ENCODE assay signal across 12 mouse cellular contexts in the genomic region with DNA sequence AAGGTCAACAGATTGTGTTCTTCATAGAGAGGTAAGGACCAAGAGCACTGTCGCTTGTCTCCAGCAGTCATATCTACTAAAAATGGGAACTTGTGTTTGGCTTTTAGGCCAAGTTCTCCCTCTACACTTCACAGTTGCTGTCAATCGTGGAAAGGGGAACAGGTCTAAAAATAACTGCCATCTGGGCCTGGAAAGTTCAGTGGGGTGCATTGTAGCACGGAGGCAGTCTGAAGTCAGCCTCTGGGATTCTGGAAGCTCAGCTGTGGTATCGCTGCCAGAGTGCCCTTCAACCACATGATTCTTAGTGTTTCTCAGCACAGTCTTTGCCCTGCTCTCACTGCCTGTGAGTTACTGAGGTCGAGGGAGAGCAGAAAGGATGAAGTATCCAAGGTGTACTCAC.
DNase-seq lines count a peak whose midpoint lies in the region; ATAC-seq and TF ChIP-seq lines count a peak whose summit lies in the region.
"Had no signal": no experiment of that assay in that cellular context is flagged by ENCODE, and none has a peak within 500 bp of the region (broad histone marks: within the 10 kb centered on the region; RNA-seq: fewer than 3 reads in every experiment).

No protein-coding gene starts in this region.

- H3K36me3 ChIP-seq in liver, adult 2 months (ENCODE audit: control insufficient read depth, insufficient read depth, low read length): no peaks in the 10 kb centered on the region
- no peaks in the 10 kb centered on the region for H3K36me3 ChIP-seq in liver, postnatal 0 days (replicated peaks; ENCODE audit: insufficient read depth, low read length)
- no peaks in the 10 kb centered on the region for H3K36me3 ChIP-seq in heart, embryonic 13.5 days
- no peaks in the 10 kb centered on the region for H3K36me3 ChIP-seq in intestine, embryonic 16.5 days (ENCODE audit: control insufficient read depth, insufficient read depth, low read length)
- H3K36me3 ChIP-seq: hindbrain, embryonic 10.5 days had no signal

- H3K9me3 ChIP-seq in liver, postnatal 0 days (ENCODE audit: low read length): no peaks in the 10 kb centered on the region
- no peaks in the 10 kb centered on the region for H3K9me3 ChIP-seq in heart, embryonic 13.5 days
- H3K9me3 ChIP-seq in intestine, embryonic 16.5 days (ENCODE audit: control insufficient read depth, low read length): no peaks in the 10 kb centered on the region
- H3K9me3 ChIP-seq: hindbrain, embryonic 10.5 days had no signal

- no peak for TF ChIP-seq CTCF in liver, adult 2 months (IDR thresholded peaks at IDR 0.05; ENCODE audit: low read depth, low read length)
- no peak for TF ChIP-seq CTCF in liver, postnatal 0 days (IDR thresholded peaks at IDR 0.05; ENCODE audit: low read depth)

- TF ChIP-seq POLR2A in liver, adult 2 months (IDR thresholded peaks at IDR 0.05; ENCODE audit: extremely low read depth, insufficient read depth, low read length): no peak

- H3K27me3 ChIP-seq in liver, adult 2 months (ENCODE audit: control insufficient read depth, insufficient read depth, low read length): no peaks in the 10 kb centered on the region
- H3K27me3 ChIP-seq in liver, postnatal 0 days (ENCODE audit: insufficient read depth, low read length): no peaks in the 10 kb centered on the region
- no peaks in the 10 kb centered on the region for H3K27me3 ChIP-seq in heart, embryonic 13.5 days (replicated peaks)
- no peaks in the 10 kb centered on the region for H3K27me3 ChIP-seq in intestine, embryonic 16.5 days (replicated peaks; ENCODE audit: control insufficient read depth, insufficient read depth, low read length)

- H3K4me3 ChIP-seq in liver, adult 2 months (ENCODE audit: insufficient read depth, low read depth, low read length): no peak overlapping the region
- H3K4me3 ChIP-seq in liver, postnatal 0 days (ENCODE audit: low read depth, low read length): no peak overlapping the region
- H3K4me3 ChIP-seq in heart, embryonic 13.5 days: no peak overlapping the region
- no peak overlapping the region for H3K4me3 ChIP-seq in intestine, embryonic 16.5 days (ENCODE audit: low read length)
- H3K4me3 ChIP-seq: hindbrain, embryonic 10.5 days had no signal

- no peaks in the 10 kb centered on the region for H3K79me2 ChIP-seq in liver, adult 2 months (ENCODE audit: control insufficient read depth, insufficient read depth, low read length)

- 79% methylated on average over 5 of the region's 5 CpGs for WGBS in liver, adult 2 months
- WGBS in liver, postnatal 0 days (ENCODE audit: insufficient replicate concordance): 24% methylated on average over 5 of the region's 5 CpGs
- 42% methylated on average over 5 of the region's 5 CpGs for WGBS in heart, embryonic 13.5 days
- WGBS in intestine, embryonic 16.5 days: 72% methylated on average over 5 of the region's 5 CpGs

- ATAC-seq in liver, postnatal 0 days: no peak
- no peak for ATAC-seq in heart, embryonic 13.5 days (ENCODE audit: extremely low read depth, insufficient number of reproducible peaks, low FRiP score, low TSS enrichment)
- peak; percentile 87 for ATAC-seq in megakaryocyte progenitor cell, adult 5-6 weeks (replicated peaks; ENCODE audit: poor library complexity)
- ATAC-seq in intestine, embryonic 16.5 days: no peak

- H3K27ac ChIP-seq in liver, adult 2 months (replicated peaks; ENCODE audit: insufficient read depth, low read depth, low read length): no peak overlapping the region
- no peak overlapping the region for H3K27ac ChIP-seq in liver, postnatal 0 days (ENCODE audit: low read depth)
- peak overlapping the region; percentile 62 for H3K27ac ChIP-seq in heart, embryonic 13.5 days (replicated peaks)
- H3K27ac ChIP-seq in intestine, embryonic 16.5 days (ENCODE audit: low read length): no peak overlapping the region
- H3K27ac ChIP-seq: hindbrain, embryonic 10.5 days had no signal

- DNase-seq in adrenal gland, adult 2 months: peak; percentile 41
- no peak for DNase-seq in adrenal gland, adult 8-10 months
- peak; percentile 19 for DNase-seq in liver, adult 2 months (ENCODE audit: extremely low read depth, low read depth, low spot score)
- DNase-seq in liver, postnatal 0 days: no peak
- no peak for DNase-seq in cerebellum, adult 11-12 months
- DNase-seq: cerebellum, postnatal 36 days; kidney, adult 9 months; thymus, adult 2 months had no signal

- H3K4me2 ChIP-seq in liver, postnatal 0 days (ENCODE audit: low read depth, low read length): no peak overlapping the region
- no peak overlapping the region for H3K4me2 ChIP-seq in heart, embryonic 13.5 days
- H3K4me2 ChIP-seq in intestine, embryonic 16.5 days (ENCODE audit: low read depth, low read length): no peak overlapping the region

- TF ChIP-seq EP300 in liver, postnatal 0 days (IDR thresholded peaks at IDR 0.05; ENCODE audit: low read depth): no peak

- H3K4me1 ChIP-seq in liver, adult 2 months (ENCODE audit: control insufficient read depth, insufficient read depth, low read length): no peaks in the 10 kb centered on the region
- H3K4me1 ChIP-seq in liver, postnatal 0 days (ENCODE audit: insufficient read depth): no peaks in the 10 kb centered on the region
- peaks cover 30% of the 10 kb centered on the region for H3K4me1 ChIP-seq in heart, embryonic 13.5 days
- H3K4me1 ChIP-seq in intestine, embryonic 16.5 days (ENCODE audit: control insufficient read depth, insufficient read depth, low read length): no peaks in the 10 kb centered on the region

- no peak overlapping the region for H3K9ac ChIP-seq in liver, adult 2 months (ENCODE audit: low read depth, low read length)
- no peak overlapping the region for H3K9ac ChIP-seq in liver, postnatal 0 days (replicated peaks)
- no peak overlapping the region for H3K9ac ChIP-seq in heart, embryonic 13.5 days
- H3K9ac ChIP-seq in intestine, embryonic 16.5 days (ENCODE audit: low read depth, low read length): no peak overlapping the region

Comparison
In these comparisons a context has a peak if more than half of its experiments do, and no peak if none do; other contexts are left out.
1. DNase-seq: peak in adrenal gland, adult 2 months (single experiment) and liver, adult 2 months (single experiment); none in adrenal gland, adult 8-10 months (single experiment), liver, postnatal 0 days (single experiment) and cerebellum, adult 11-12 months (single experiment).